Mouse (Mus musculus) intestine, embryonic 15.5 days (tissue): ENCODE data around the gene Wfdc5. TPM values are rescaled to one million over a fixed set of nuclear protein-coding genes. Genes with fewer than 3 reads are reported as not detected.
A peak's percentile ranks its signal among the peaks of the same experiment; 100 is the strongest.
"Not testable (repeated sequence)": the region's sequence is repeated elsewhere in the genome, so short reads cannot be mapped to it uniquely, and the experiment has no call there.

Experiments
- ATAC-seq: fragments of 200-750 bp; cut with Nextera tagmentation; 2 replicates; pipeline ENCODE4 v1.8.0; 2017; ENCODE audit warnings: moderate TSS enrichment, moderate library complexity
- H3K27ac ChIP-seq: fragments of 300-500 bp; sonication (generic); 2 replicates; pipeline ENCODE4 v1.5.1; 2015; ENCODE audit warnings: mild to moderate bottlenecking, inconsistent platforms
- H3K27me3 ChIP-seq: fragments of 300-500 bp; sonication (generic); replicated peaks from 2 replicates; pipeline ENCODE4 v1.6.1; 2015; ENCODE audit warnings: inconsistent platforms
- H3K36me3 ChIP-seq: fragments of 300-500 bp; sonication (generic); 2 replicates; pipeline ENCODE4 v1.6.1; 2015; ENCODE audit warnings: inconsistent platforms
- H3K4me1 ChIP-seq: fragments of 300-500 bp; sonication (generic); replicated peaks from 2 replicates; pipeline ENCODE4 v1.6.1; 2015; ENCODE audit warnings: inconsistent platforms
- H3K4me2 ChIP-seq: fragments of 300-500 bp; sonication (generic); replicated peaks from 2 replicates; pipeline ENCODE4 v1.6.1; 2015; ENCODE audit warnings: mild to moderate bottlenecking, inconsistent platforms
- H3K4me3 ChIP-seq: fragments of 300-500 bp; sonication (generic); replicated peaks from 2 replicates; pipeline ENCODE4 v1.5.1; 2015; ENCODE audit warnings: inconsistent platforms
- H3K9ac ChIP-seq: fragments of 300-500 bp; sonication (generic); 2 replicates; pipeline ENCODE4 v1.6.1; 2015; ENCODE audit warnings: inconsistent platforms
- H3K9me3 ChIP-seq: fragments of 300-500 bp; sonication (generic); 2 replicates; pipeline ENCODE4 v1.6.1; 2016; ENCODE audit warnings: inconsistent platforms
- WGBS: fragments of 180-500 bp; shearing (Covaris S2); methylation state at CpG from one replicate; pipeline ENCODE4 v1.1.7; 2015; 5-methylcytosine and 5-hydroxymethylcytosine counted together
- polyA plus RNA-seq: library from polyadenylated mRNA; unstranded; fragments of >200 nt; fragmentation: Nextera tagmentation; extraction: Ambion mirVana; gene quantifications from 2 replicates; pipeline ENCODE4 v1.2.1, GENCODE M21; 2015

Wfdc5 gene
- polyA plus RNA-seq = not detected in 2 replicates

GRCm38 (mm10) chr2:164182692-164183255, at the start of gene Wfdc5:
Gene Wfdc5 (minus strand): TSS chr2:164182742.
- Histone ChIP-seq H3K27me3 (peaks cover 6% of the 10 kb centered on the region; the same call in 1 of the 2 replicates), H3K4me3 (no peak within 1 kb of the TSS), H3K4me1 (no peaks in the 10 kb centered on the region), H3K9me3 (no peaks in the 10 kb centered on the region), H3K36me3 (no peaks in the 10 kb centered on the region), H3K4me2 (no peak within 1 kb of the TSS), H3K27ac (no peak within 1 kb of the TSS), H3K9ac (no peak within 1 kb of the TSS)
- WGBS = 71% methylated on average over 7 of the region's 7 CpGs
- ATAC-seq = no peak

- no peaks in the 10 kb centered on the region for H3K27me3 ChIP-seq
- no peaks in the 10 kb centered on the region for H3K9me3 ChIP-seq
- WGBS = 85% methylated on average over 8 of the region's 8 CpGs
- no peaks in the 10 kb centered on the region for H3K4me1 ChIP-seq
- H3K36me3 ChIP-seq = no peaks in the 10 kb centered on the region
- no peak overlapping the region for H3K27ac ChIP-seq
- no peak overlapping the region for H3K9ac ChIP-seq
- no peak for ATAC-seq
- no peak overlapping the region for H3K4me2 ChIP-seq
- H3K4me3 ChIP-seq = no peak overlapping the region
Observed at GRCm38 (mm10) chr2:164228361-164229070, 46.0 kb upstream of the Wfdc5 start.

GRCm38 (mm10) chr2:164221522-164221921, 39.0 kb upstream of the Wfdc5 start, which contains the start of gene Wfdc15b:
Gene Wfdc15b (minus strand): TSS chr2:164221660.
- Histone ChIP-seq H3K9me3 (no peaks in the 10 kb centered on the region), H3K4me1 (no peaks in the 10 kb centered on the region), H3K4me2 (peak within 1 kb of the TSS; percentile 45), H3K4me3 (0 out of 2 replicates have a peak within 1 kb of the TSS, but pooled peaks have one; percentile 7), H3K27me3 (no peaks in the 10 kb centered on the region), H3K27ac (no peak within 1 kb of the TSS), H3K9ac (no peak within 1 kb of the TSS), H3K36me3 (no peaks in the 10 kb centered on the region)
- 41% methylated on average over 11 of the region's 11 CpGs for WGBS
- ATAC-seq = peak; percentile 81

- no peak overlapping the region for H3K27ac ChIP-seq
- H3K36me3 ChIP-seq = no peaks in the 10 kb centered on the region
- no peak for ATAC-seq
- H3K4me1 ChIP-seq = no peaks in the 10 kb centered on the region
- no peak overlapping the region for H3K4me2 ChIP-seq
- H3K9me3 ChIP-seq = no peaks in the 10 kb centered on the region
- 89% methylated on average over 9 of the region's 9 CpGs for WGBS
- H3K27me3 ChIP-seq = no peaks in the 10 kb centered on the region
- H3K9ac ChIP-seq = no peak overlapping the region
- no peak overlapping the region for H3K4me3 ChIP-seq
Observed at GRCm38 (mm10) chr2:164219295-164219694, 36.8 kb upstream of the Wfdc5 start.

GRCm38 (mm10) chr2:164212711-164213110, 30.2 kb upstream of the Wfdc5 start:
- no peak overlapping the region for H3K27ac ChIP-seq
- no peak overlapping the region for H3K4me2 ChIP-seq
- no peak overlapping the region for H3K4me3 ChIP-seq
- no peaks in the 10 kb centered on the region for H3K4me1 ChIP-seq
- H3K36me3 ChIP-seq = no peaks in the 10 kb centered on the region
- H3K27me3 ChIP-seq = no peaks in the 10 kb centered on the region
- no peak for ATAC-seq
- WGBS = 90% methylated on average over 5 of the region's 5 CpGs
- no peaks in the 10 kb centered on the region for H3K9me3 ChIP-seq
- no peak overlapping the region for H3K9ac ChIP-seq

- no peak overlapping the region for H3K27ac ChIP-seq
- H3K4me2 ChIP-seq = no peak overlapping the region
- WGBS = 85% methylated on average over 4 of the region's 4 CpGs
- no peaks in the 10 kb centered on the region for H3K36me3 ChIP-seq
- H3K4me3 ChIP-seq = no peak overlapping the region
- H3K9me3 ChIP-seq = no peaks in the 10 kb centered on the region
- H3K4me1 ChIP-seq = no peaks in the 10 kb centered on the region
- H3K9ac ChIP-seq = no peak overlapping the region
- no peak for ATAC-seq
- no peaks in the 10 kb centered on the region for H3K27me3 ChIP-seq
Observed at GRCm38 (mm10) chr2:164210892-164211291, 28.4 kb upstream of the Wfdc5 start.

GRCm38 (mm10) chr2:164206676-164207075, 24.1 kb upstream of the Wfdc5 start:
- Histone ChIP-seq H3K9ac (no peak overlapping the region), H3K4me1 (no peaks in the 10 kb centered on the region), H3K27ac (no peak overlapping the region), H3K4me3 (no peak overlapping the region), H3K9me3 (no peaks in the 10 kb centered on the region), H3K36me3 (no peaks in the 10 kb centered on the region), H3K27me3 (no peaks in the 10 kb centered on the region), H3K4me2 (no peak overlapping the region)
- ATAC-seq = no peak
- 72% methylated on average over 4 of the region's 4 CpGs for WGBS

GRCm38 (mm10) chr2:164206011-164206410, 23.5 kb upstream of the Wfdc5 start:
- H3K9me3 ChIP-seq, ATAC-seq, H3K4me3 ChIP-seq, H3K9ac ChIP-seq, H3K4me1 ChIP-seq, H3K27ac ChIP-seq, H3K36me3 ChIP-seq, H3K4me2 ChIP-seq, H3K27me3 ChIP-seq: not testable (repeated sequence)
- WGBS = 92% methylated on average over 10 of the region's 10 CpGs

- WGBS = 79% methylated on average over 20 of the region's 20 CpGs
- Histone ChIP-seq H3K27ac (no peak within 1 kb of the TSS), H3K9me3 (no peaks in the 10 kb centered on the region), H3K4me2 (no peak within 1 kb of the TSS), H3K4me3 (no peak within 1 kb of the TSS), H3K4me1 (no peaks in the 10 kb centered on the region), H3K27me3 (no peaks in the 10 kb centered on the region), H3K36me3 (no peaks in the 10 kb centered on the region), H3K9ac (no peak within 1 kb of the TSS)
- no peak for ATAC-seq
Observed at GRCm38 (mm10) chr2:164199626-164200327, 17.2 kb upstream of the Wfdc5 start, which contains the start of gene Wfdc15a. Gene Wfdc15a (minus strand): TSS chr2:164200130.

GRCm38 (mm10) chr2:164196700-164196990, 14.1 kb upstream of the Wfdc5 start:
- ATAC-seq = no peak

GRCm38 (mm10) chr2:164195971-164196699, 13.6 kb upstream of the Wfdc5 start:
- 82% methylated on average over 5 of the region's 5 CpGs for WGBS
- no peak overlapping the region for H3K9ac ChIP-seq

More at GRCm38 (mm10) chr2:164196700-164196990, 14.1 kb upstream of the Wfdc5 start:
- H3K4me2 ChIP-seq = no peak overlapping the region
- no peak overlapping the region for H3K27ac ChIP-seq
- H3K36me3 ChIP-seq = no peaks in the 10 kb centered on the region
- H3K4me1 ChIP-seq = no peaks in the 10 kb centered on the region
- H3K27me3 ChIP-seq = no peaks in the 10 kb centered on the region
- H3K9me3 ChIP-seq = no peaks in the 10 kb centered on the region
- H3K9ac ChIP-seq = no peak overlapping the region
- H3K4me3 ChIP-seq = no peak overlapping the region
- 78% methylated on average over 5 of the region's 5 CpGs for WGBS

GRCm38 (mm10) chr2:164194959-164195630, 12.6 kb upstream of the Wfdc5 start:
- Histone ChIP-seq H3K9me3 (no peaks in the 10 kb centered on the region), H3K4me1 (no peaks in the 10 kb centered on the region), H3K4me3 (no peak overlapping the region), H3K27me3 (no peaks in the 10 kb centered on the region), H3K36me3 (no peaks in the 10 kb centered on the region), H3K4me2 (no peak overlapping the region), H3K27ac (no peak overlapping the region), H3K9ac (no peak overlapping the region)
- WGBS = 73% methylated on average over 5 of the region's 5 CpGs
- ATAC-seq = no peak

More at GRCm38 (mm10) chr2:164195971-164196699, 13.6 kb upstream of the Wfdc5 start:
- H3K27me3 ChIP-seq = no peaks in the 10 kb centered on the region
- H3K4me3 ChIP-seq = no peak overlapping the region
- H3K4me2 ChIP-seq = no peak overlapping the region
- H3K4me1 ChIP-seq = no peaks in the 10 kb centered on the region
- H3K36me3 ChIP-seq = no peaks in the 10 kb centered on the region
- no peaks in the 10 kb centered on the region for H3K9me3 ChIP-seq
- no peak for ATAC-seq
- no peak overlapping the region for H3K27ac ChIP-seq
